Mouse (Mus musculus) embryonic fibroblast, embryonic 13.5 days (primary cell): ENCODE results near the gene Cdk6.

Source experiments
- CTCF ChIP-seq: IDR thresholded peaks from 2 replicates; pipeline ENCODE4 v1.5.1; 2011; ENCODE audit warnings: mild to moderate bottlenecking, control low read depth, low read length, moderate library complexity, borderline replicate concordance; ENCODE audit not compliant: insufficient read depth
- POLR2A ChIP-seq: IDR thresholded peaks from 2 replicates; pipeline ENCODE4 v1.6.1; 2011; ENCODE audit warnings: low read depth, mild to moderate bottlenecking, control low read depth, low read length, moderate library complexity

GRCm38 (mm10) chr5:3512584-3512983 lies 171.3 kb downstream of the Cdk6 start:
- no peak for TF ChIP-seq POLR2A
- TF ChIP-seq CTCF: no peak
